Mouse (Mus musculus) CH12.LX (cell line): ENCODE results near the gene Atrnl1.

Experiments used
- CTCF ChIP-seq, 2 experiments: IDR thresholded peaks in 1 of 2; conservative IDR thresholded peaks in 1 of 2; 2 replicates each; pipeline ENCODE4 v1.5.1; 2011 to 2012; ENCODE audit warnings: low read depth in 2 of 2, low read length in 2 of 2, improper control_type of control experiment in 1 of 2, inconsistent platforms in 1 of 2, mild to moderate bottlenecking in 1 of 2, moderate library complexity in 1 of 2
- HCFC1 ChIP-seq: IDR thresholded peaks from 2 replicates; pipeline ENCODE4 v1.6.1; 2012; ENCODE audit warnings: low read depth, mild to moderate bottlenecking, inconsistent platforms, low read length, improper control_type of control experiment
- MAFK ChIP-seq: IDR thresholded peaks from 2 replicates; pipeline ENCODE4 v1.6.1; 2011; ENCODE audit warnings: low read length, improper control_type of control experiment; ENCODE audit not compliant: insufficient replicate concordance
- MAX ChIP-seq: IDR thresholded peaks from 2 replicates; pipeline ENCODE4 v1.6.1; 2011; ENCODE audit warnings: low read length, improper control_type of control experiment
- MAZ ChIP-seq: IDR thresholded peaks from 2 replicates; pipeline ENCODE4 v1.6.1; 2012; ENCODE audit warnings: low read depth, mild to moderate bottlenecking, inconsistent platforms, low read length, improper control_type of control experiment, moderate library complexity
- MXI1 ChIP-seq: IDR thresholded peaks from 2 replicates; pipeline ENCODE4 v1.6.1; 2011; ENCODE audit warnings: mild to moderate bottlenecking, low read depth, low read length, improper control_type of control experiment
- MYC ChIP-seq: IDR thresholded peaks from 2 replicates; pipeline ENCODE4 v1.6.1; 2011; ENCODE audit warnings: low read depth, mild to moderate bottlenecking, improper control_type of control experiment, low read length
- TCF12 ChIP-seq: IDR thresholded peaks from 2 replicates; pipeline ENCODE4 v1.6.1; 2014; ENCODE audit warnings: low read depth, mild to moderate bottlenecking, inconsistent platforms, low read length, improper control_type of control experiment
- USF1 ChIP-seq: IDR thresholded peaks from 2 replicates; pipeline ENCODE4 v1.6.1; 2014; ENCODE audit warnings: low read depth, mild to moderate bottlenecking, inconsistent platforms, low read length, improper control_type of control experiment
- ZNF384 ChIP-seq: IDR thresholded peaks from 2 replicates; pipeline ENCODE4 v1.6.1; 2012; ENCODE audit warnings: low read depth, low read length, improper control_type of control experiment, inconsistent platforms

DNA sequence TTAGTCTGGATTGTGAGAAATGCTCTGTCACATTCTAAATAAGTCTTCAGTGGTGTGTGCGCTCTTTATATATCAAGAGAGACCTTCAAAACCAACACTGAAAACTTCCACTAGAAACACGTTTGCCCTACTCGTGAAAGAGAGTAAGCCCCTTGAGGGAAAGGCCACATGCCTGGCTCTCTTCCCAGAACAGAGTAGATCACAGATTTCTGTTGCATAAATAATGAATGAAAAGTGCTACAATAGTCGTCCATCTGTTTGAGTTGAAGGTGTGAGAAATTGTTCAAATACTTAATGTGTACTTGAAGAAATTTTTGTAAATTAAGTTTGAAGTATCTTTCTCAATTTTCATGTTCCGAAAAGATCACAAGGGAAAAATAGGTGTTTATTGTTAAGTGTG lies 312.2 kb downstream of the Atrnl1 start:
- TF ChIP-seq USF1 (no peak), ZNF384 (no peak), MAFK (no peak), CTCF (conservative IDR thresholded peaks at IDR 0.05 in 1 of 2, IDR thresholded peaks at IDR 0.05 in 1 of 2; ENCODE audit: low read depth in 2 of 2, low read length in 2 of 2) (no peak), MAX (no peak), MAZ (no peak), MYC (no peak), MXI1 (no peak), HCFC1 (no peak), TCF12 (no peak)
